Mouse (Mus musculus) lung, postnatal 4 days (tissue): Measurements from ENCODE around the gene Tpsg1.

Experiments used
- DNase-seq, 2 experiments: peaks; one replicate each; pipeline ENCODE4 v3.0.0; 2021

The Tpsg1 gene

GRCm38 (mm10) chr17:25408302-25408999 is 39.4 kb downstream of the Tpsg1 start:
- no peak for DNase-seq

GRCm38 (mm10) chr17:25409621-25410020 is 40.5 kb downstream of the Tpsg1 start:
- no peak for DNase-seq

GRCm38 (mm10) chr17:25410180-25410579 is 41.1 kb downstream of the Tpsg1 start:
- DNase-seq: no peak

- no peak for DNase-seq
Measured at GRCm38 (mm10) chr17:25410786-25411185, 41.7 kb downstream of the Tpsg1 start.

GRCm38 (mm10) chr17:25411251-25411650 is 42.2 kb downstream of the Tpsg1 start:
- DNase-seq: no peak

- no peak for DNase-seq
Measured at GRCm38 (mm10) chr17:25414209-25414608, 45.1 kb downstream of the Tpsg1 start.

GRCm38 (mm10) chr17:25414917-25415316 is 45.8 kb downstream of the Tpsg1 start:
- DNase-seq: no peak

- peak in 1 of 2 experiments; percentile 42 for DNase-seq
Measured at GRCm38 (mm10) chr17:25415421-25415913, 46.4 kb downstream of the Tpsg1 start.

GRCm38 (mm10) chr17:25416219-25416618 is 47.1 kb downstream of the Tpsg1 start:
- DNase-seq: peak; percentile 22 to 40

- no peak for DNase-seq
Measured at GRCm38 (mm10) chr17:25417990-25418389, 48.9 kb downstream of the Tpsg1 start.

- DNase-seq: no peak
Measured at GRCm38 (mm10) chr17:25418926-25419325, 49.9 kb downstream of the Tpsg1 start.

- DNase-seq: no peak
Measured at GRCm38 (mm10) chr17:25420998-25421397, 51.9 kb downstream of the Tpsg1 start.
